Mouse (Mus musculus) spleen, adult 12 weeks (tissue): Measurements from ENCODE around the gene Wnt5b.
"Not testable (repeated sequence)": the region's sequence is repeated elsewhere in the genome, so short reads cannot be mapped to it uniquely, and the experiment has no call there.

Experiments
- DNase-seq: peaks from one replicate; pipeline ENCODE4 v3.0.0; 2022; ENCODE audit warnings: low spot score

Gene Wnt5b

DNA sequence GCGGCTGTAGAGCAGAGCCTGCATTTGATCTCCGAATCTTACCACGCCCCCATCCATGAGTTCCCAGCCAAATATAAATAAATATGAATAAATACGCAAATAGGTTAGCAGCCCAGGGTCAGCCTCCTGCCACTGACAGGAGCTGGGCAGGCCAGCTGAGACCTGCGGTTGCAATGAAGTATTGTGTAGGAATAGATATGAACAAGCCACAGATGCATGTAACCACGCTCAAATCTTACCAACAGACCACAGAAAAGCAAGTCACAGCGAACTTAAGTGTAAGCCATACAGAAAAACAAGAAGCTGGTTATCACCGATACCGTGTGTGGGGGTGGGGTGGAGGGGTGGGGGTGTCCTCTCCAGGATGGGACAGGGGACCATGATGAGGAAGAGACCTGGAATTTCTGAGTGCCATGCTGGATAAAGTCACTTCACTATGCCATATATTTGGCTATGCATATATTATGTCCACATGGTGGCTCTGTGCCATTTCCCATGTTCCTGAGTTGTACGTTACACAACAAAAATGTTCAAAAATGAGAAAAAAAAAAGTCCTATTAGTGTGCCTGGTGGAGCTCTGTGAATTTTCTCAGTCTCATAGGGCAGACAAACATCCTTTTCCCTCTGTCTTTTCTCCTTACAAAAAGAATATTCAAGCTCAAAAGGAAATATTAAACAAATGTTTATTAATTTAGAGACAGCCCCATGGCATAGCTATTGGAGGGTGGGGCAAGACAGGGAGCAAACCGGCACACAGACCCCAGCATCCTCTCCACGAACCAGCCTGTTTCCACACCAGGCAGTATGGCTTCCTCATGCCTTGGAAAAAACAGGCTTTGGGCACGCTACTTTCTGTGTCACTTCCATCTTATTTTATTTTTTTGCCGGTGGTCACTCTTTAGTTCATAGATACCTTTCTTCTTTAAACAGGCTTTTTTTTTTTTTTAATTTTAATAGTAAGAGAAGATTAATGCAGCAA, 92.9 kb downstream of the Wnt5b start:
- DNase-seq = no peak

DNA sequence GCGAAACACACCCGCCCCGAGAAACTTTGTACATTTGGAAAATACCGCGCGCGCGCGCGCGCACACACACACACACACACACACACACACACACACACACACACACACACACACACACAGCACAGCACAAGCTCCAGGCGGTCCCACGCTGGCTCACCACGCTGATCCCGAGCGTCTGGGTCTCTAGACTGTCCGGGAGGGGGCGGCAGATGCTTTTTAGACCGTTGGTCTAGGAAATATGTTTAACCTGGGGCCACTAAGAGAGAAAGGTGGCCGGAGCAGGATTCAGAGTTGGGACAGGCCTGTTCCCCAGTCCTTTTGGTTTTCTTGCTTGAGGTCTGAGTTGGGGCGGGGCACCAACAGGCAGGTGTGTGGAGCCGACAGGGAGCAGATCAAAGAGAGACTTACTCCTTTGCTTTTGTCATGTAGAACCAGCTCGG, 95.1 kb downstream of the Wnt5b start:
- DNase-seq = no peak

DNA sequence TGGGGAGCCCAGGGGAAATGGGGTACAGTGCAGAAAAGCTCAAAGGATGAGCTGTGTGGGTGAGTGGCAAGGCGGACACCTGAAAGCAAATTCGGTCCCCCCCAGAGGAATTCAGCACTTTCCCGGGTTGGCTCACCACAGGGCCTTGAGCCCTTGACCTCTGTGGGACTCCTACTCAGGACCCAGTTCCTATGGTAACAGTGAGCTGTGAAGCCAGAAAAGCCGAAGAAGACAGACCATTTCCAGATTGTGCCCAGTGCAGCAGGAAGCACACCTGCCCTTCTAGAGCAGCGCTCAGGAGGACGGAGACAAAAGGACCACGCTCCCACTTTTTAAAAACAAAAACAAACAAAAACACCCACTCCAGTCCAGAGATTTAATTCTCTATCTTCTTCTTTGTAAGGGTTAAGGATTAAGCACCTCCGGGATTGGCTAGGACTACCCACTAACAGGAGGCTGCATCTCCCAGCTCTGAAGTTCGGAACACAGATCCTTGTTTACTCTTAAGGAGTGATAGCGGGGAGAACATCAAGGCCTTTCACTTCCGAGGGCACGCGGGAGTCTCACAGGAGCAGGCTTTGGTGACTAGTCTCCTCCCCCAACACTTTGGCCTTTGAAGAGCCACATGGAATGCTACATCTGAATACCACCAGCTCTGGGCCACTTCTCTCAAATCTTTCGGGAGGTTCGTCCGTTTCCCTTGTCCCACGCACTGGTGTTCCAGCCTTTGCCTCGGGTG, 95.7 kb downstream of the Wnt5b start:
- DNase-seq = no peak

DNA sequence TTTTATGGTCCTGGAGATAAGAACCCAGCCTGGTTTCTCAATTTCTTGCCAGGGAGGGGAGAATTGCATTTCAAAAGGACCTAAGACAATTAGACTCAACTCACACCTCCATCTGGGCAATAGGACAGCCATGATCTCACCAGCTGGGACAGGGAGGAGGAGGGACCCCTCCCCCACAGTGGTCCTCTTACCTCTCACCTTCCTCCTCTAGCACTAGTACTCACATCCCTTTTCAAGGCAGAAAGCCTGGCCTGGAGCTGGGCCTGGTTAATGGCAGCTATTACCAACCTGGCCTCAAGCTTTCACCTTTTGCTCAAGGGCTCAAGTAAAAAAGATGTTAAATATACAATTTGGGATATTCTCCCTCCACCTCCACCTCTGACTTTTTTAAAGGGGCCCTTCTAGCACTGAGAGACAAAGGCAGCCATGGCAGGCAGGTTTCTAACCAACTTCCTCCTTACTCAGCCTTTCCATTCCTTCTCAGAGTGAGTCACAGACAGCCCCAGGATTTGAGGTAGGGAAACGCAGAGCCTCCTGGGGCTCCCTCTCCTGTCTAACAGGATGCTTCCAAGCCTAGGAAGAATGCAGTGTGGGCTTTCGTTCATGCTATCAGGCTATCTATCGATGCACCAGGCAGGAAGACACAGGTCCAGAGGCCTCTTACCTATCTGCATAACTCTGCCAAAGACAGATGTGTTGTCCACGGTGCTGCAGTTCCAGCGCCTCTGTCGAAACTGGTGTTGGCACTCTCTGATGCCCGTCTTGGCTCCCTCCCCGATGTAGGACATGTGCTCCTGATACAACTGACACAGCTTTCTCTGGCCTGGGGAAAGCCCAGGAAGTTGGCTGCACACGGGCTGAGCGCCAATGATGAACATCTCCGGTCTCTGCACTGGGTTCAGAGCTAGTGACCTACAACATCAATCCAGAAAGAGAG, 98.2 kb downstream of the Wnt5b start:
- no peak for DNase-seq

DNA sequence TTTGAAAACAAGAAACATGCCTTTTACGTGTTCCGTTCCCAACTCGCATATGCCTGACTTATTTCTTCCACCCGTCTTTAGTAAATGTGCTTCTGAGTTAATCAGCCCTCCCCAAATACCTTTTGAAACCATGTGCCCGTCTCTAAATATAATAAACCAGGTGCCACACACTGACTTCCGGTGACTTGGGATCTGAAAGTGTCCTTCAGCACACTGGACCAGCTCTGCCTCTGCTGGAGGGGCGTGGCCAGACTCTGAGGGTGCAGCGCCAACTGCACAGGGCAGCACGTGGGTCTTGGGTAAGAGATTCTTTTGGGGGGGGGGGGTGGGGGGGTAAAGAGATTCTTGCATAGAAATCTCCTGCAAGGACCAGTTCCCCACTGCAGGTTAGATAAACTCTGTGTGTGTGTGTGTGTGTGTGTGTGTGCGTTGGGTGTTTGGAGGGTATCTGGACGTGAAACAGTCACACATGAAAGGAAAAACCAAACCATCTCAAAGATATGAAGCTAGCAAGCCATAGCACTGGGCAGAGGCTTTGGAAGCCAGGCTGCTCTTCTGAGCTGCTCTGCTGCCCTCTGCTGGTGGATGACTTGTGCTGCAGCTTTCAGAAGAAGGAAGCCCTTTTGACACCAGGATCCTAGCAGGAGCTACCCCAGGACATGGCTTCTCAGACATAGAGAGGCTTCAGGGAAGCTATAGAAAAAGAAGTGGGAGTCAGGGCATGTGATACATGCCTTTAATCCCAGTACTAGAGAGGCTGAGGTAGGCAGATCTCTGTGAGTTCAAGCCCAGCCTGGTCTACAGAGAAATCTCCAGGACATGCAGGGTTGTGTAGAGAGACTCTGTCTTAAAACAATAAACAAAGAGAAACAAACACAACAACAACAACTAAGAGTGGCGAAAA, 100.2 kb downstream of the Wnt5b start:
- DNase-seq = peak; percentile 54

DNA sequence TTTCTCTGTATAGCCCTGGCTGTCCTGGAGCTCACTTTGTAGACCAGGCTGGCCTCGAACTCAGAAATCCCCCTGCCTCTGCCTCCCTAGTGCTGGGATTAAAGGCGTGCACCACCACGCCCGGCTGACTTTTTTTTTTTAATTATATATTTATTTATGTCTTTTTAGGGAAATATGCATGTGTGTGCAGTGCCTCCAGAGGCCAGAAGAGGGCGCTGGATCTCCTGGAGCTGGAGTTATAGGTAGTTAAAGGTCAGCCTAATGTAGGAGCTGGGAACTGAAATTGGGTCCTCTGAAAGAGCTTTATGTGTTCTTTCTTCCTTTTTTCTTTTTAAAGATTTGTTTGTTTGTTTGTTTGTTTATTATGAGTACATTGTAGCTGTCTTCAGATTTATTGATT, 101.4 kb downstream of the Wnt5b start:
- not testable (repeated sequence) for DNase-seq

DNA sequence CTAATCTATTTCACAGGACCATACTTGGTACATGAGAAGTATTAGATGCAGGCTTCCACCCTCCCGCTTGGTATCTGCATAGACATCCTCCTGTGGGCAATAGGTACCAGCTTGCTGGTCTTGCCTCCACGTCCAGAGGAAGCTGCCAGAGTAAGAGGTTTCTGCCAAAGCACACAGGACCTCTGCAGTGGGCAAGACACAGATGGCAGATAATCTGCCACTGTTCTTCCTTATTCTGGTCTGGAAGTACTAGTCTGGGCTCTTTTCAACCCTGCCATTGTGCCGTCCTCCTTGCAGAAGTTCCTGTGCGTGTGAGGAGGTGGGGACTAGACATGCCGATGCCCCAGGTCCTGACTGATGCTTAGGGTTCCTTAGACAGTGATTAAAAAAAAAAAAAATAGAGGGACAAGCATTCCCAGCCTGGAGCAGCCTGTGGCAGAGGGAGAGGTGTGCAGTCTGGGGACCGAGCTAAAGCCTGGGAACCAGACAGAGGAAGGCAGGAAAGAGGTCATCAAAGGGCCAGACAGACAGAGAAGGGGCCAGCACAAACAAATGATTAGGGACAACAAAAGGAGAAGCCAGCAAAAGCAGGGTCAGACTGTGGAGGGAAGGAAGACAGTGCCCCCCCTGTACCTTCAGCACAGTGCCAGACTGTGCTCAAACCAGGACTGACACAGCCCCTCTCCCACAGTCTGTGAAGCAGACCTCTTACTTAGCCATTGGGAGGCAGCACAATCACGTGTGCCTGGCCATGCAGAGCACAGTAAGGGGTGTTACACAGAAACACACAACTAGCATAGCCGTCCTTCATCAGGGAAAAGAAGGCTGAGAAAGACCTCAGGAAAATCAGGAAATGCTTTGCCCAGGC, 106.0 kb downstream of the Wnt5b start:
- DNase-seq = no peak

DNA sequence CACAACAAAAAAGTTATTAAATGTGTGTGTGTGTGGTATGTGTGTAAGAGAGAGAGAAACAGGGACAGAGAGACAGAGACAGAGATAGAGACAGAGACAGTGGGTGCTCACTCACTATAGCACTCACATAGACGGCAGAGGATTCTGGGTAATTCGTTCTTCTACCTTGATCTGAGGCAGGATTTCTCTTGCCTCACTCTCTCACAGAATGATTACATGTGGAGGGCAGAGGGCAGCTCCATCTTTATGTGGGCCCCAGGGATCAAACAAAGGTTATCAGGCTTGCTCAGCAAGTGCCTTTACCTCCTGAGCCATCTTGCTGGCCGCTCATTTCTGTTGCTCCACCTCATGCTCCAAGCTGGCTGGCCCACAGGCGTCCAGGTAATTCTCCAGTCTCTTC, 109.8 kb downstream of the Wnt5b start:
- no peak for DNase-seq

GRCm38 (mm10) chr6:119431751-119432324, 112.3 kb downstream of the Wnt5b start:
- no peak for DNase-seq

DNA sequence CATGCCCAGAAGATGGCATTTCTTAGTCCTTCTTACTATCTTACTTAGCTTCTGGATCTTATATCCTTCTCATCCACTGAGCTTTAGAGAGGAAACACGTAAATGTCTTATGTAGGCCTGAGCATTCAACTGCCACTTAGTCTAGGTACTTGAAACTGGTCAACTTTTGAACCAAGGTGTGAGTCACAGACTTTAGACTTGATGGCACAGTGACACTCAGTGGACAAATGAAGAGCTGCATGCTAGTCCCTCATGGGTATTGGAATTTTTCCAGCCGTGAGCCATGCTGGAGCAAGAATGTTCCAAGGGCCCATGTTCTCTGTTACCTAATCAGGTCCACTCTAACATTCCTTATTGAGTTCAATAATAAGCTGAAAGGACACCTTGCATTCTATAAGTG, 113.6 kb downstream of the Wnt5b start:
- no peak for DNase-seq

GRCm38 (mm10) chr6:119429311-119429710, 114.8 kb downstream of the Wnt5b start:
- no peak for DNase-seq

- peak; percentile 33 for DNase-seq
Observed at GRCm38 (mm10) chr6:119428611-119429010, 115.5 kb downstream of the Wnt5b start.

- no peak for DNase-seq
Observed at GRCm38 (mm10) chr6:119421001-119421400, 123.1 kb downstream of the Wnt5b start.

DNA sequence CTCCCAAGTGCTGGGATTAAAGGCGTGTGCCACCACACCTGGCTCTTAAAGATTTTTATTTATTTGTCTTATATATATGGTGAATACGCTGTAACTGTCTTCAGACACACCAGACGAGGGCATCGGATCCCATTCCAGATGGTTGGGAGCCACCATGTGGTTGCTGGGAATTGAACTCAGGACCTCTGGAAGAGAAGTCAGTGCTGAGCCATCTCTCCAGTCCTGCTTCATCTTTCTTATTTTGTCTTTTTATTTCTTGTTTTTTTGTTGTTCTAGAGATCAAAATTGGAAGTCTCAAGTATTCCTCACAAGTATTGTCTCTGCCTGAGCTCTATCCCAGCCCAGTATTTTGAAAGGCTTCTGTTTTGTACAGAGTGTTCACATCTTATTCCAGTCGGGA, 123.8 kb downstream of the Wnt5b start:
- no peak for DNase-seq

- DNase-seq = no peak
Observed at GRCm38 (mm10) chr6:119419412-119419811, 124.7 kb downstream of the Wnt5b start.

DNA sequence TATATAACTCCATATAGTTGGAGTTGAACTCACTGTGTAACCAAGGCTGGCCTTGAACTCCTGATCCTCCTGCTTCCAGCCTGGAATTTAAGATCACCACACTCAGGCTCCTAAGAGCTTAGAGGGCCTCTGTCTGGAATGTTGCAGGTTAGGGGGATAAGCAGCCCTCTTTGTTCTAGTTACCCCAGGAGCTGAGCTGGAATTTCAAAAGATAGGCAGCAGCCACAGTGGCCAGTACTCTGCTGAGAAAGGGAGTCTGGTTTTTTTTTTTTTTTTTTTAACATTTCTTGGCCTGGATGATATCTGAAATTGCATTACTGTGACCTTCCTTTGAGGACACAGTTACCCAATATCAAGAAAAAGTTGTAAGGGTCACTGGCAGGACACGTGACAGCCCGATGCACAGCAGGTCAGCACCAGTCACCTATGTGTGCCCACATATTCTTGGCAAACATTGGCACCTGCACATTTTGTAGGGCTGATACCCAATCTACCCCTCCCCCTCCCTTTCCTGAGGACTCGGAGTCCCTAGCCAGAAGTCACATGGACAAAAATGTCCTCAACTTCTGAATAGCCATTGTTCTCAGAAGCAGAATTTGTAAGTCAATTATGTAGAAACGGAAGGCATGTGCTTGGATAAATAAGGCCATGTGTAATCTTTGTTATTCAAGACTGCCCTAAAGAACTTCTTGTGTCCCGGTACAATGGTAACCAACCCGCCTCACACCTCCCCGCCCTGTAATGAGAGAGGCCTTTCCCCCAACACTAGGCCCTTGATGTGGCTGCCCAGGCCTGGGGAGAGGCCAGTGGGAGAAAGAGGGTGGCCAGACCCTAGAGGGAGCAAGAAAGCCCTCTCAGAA, 125.5 kb downstream of the Wnt5b start:
- no peak for DNase-seq

- no peak for DNase-seq
Observed at GRCm38 (mm10) chr6:119417821-119418220, 126.3 kb downstream of the Wnt5b start.

- peak; percentile 35 for DNase-seq
Observed at GRCm38 (mm10) chr6:119417354-119417753, 126.8 kb downstream of the Wnt5b start, which contains the start of gene Adipor2. Gene Adipor2, minus strand, starts transcription at chr6:119417704.
